Mouse (Mus musculus): Measurements from ENCODE around the gene Kng1. TPM values are rescaled to one million over a fixed set of nuclear protein-coding genes. Genes with fewer than 3 reads are reported as not detected.
"Not testable (repeated sequence)": the region's sequence is repeated elsewhere in the genome, so short reads cannot be mapped to it uniquely, and the experiment has no call there.

Kng1 gene
- total RNA-seq, 4 experiments from 2014 or later, result not detected

DNA sequence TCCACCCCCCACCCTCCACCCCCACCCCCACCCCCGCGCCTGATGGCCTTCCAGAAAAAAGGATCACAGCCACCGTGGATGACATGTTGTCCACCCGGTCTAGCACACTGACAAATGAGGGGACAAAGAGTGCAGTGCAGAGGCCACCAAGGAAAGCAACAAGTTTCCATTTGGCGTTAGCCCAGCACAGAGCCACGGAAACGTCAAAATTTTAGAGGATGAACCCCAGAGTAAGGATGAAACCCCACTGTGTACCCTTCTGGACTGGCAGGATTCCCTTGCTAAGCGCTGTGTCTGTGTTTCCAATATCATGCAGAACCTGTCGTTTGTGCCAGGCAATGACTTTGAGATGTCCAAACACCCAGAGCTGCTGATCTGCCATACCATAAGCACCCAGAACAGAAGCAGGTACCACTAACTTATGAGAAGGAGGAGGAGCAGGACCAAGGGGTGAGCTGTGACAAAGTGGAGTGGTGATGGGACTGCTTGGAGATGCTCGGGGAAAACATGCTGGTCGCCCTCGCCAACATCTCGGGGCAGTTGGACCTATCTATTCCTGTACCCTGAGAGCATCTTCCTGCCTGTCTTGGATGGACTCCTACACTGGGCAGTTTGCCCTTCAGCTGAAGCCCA, 35.8 kb downstream of the Kng1 start:
- no peak for DNase-seq (ENCODE audit: low spot score)

DNA sequence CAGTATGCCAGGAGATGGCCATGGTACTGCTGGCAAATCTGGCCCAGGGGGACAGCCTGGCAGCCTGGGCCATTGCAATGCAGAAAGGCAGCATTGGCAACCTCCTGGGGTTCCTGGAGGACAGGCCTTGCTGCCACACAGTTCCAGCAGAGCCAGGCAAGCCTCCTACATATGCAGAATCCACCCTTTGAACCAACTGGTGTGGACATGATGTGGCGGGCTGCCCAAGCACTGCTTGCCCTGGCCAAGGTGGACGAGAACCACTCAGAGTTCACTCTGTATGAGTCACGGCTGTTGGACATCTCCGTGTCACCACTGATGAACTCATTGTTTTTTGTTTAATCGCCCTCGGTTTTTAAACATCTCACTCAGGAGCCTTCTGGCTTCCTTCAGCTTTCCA, 36.5 kb downstream of the Kng1 start:
- no peak for DNase-seq (ENCODE audit: low spot score)

DNA sequence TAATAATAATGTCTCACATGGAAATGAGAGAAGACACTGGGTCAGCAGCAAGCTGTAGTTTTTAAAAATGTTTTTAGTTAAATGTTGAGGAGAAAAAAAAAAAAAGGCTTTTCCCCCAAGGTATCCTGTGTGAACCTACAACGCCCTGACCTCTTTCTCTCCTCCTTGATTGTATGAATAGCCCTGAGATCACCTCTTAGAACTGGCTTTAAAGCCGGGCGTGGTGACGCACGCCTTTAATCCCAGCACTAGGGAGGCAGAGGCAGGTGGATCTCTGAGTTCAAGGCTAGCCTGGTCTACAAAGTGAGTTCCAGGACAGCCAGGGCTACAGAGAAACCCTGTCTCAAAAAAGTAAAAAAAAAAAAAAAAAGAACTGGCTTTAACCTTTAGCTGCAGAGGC, 37.9 kb downstream of the Kng1 start:
- DNase-seq (ENCODE audit: low spot score), result not testable (repeated sequence)

DNA sequence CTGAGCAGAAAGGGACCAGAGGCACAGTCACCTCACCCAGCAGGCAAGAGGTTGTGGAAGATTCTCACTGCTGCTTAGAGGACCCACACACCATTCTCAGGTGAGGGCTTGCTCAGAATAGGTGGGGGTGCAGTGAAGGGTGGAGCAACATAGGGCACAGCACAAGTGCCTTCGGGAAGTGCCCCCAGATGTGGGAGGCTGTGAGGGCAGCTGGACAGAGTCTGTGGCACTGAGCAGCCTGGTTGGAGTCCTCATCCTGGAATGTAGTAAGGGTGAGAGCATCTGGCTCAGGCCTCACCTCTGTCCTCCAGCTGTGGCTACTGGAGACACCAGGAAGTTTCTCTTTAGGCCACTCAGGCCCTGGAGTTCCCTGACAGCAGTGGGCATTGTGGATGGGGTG, 39.2 kb downstream of the Kng1 start:
- not testable (repeated sequence) for DNase-seq (ENCODE audit: low spot score)

DNA sequence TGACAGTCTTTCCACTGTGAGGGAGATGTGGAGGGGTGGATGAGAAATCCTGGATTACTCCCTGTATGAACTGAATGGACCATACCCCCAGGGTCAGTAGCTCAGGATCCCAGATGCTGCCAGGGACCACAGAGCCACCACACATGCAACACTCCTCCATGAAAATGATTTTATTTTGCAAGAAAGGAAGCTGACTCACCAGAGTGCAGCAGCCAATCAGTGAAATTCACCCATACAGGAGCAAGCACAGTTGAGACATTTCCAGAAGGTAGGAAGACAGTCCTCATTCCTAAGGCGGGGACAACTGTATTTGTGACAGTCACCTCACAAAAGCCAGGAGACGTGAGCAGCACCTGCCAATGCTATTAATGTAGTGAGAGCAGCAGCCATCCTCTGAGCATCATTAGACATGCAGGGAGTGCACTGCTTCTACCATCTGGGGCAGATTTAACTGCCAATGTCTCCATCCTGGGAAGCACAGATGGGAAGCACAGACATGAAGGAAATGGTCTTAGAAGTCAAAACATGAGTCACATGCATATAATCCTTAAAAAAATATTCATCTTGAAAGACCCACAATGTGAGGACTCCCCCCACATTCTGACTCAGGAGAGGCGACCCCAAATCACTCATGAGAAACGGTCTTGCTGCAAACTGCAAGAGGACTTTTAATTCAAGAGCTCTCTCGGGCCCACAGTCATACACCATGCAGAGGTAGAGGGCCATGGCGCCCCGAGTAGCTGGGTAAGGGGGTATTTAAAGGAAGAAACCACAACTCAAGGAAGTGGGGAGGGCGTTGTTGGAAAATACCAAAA, 39.8 kb downstream of the Kng1 start:
- DNase-seq (ENCODE audit: low spot score), result not testable (repeated sequence)

DNA sequence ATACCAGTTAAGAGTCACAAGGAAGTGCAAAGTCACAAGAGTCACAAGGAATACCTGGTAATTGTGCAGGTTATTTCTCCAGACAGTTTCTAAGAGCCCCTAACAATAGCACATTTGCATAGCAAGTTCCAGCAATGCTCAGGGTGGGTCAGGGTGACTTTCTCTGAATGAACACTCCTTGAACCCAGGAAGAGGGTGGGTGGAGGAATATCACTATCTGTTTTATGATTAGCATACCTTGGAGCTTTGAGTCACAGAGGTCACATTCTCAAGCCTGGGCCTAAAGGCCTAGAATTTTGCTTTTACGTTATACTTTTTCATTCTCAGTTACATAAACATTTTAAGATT, 40.4 kb downstream of the Kng1 start:
- not testable (repeated sequence) for DNase-seq (ENCODE audit: low spot score)

DNA sequence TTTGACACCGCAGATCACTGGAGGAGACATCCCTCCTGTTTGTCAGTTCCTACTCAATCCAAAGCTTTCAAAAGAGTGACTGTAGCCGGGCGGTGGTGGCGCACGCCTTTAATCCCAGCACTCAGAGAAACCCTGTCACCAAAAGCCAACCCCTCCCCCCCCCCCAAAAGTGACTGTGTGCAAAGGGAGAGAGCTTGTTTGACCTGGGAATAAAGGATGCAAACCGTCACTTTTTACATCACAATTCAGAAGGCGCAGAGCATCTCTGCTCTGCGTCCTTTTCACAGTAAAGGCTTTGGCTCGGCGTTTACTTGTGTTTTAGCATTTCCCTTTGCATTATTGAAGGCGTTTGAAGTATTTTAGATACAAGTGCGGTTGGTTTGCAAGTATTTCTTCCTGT, 42.0 kb downstream of the Kng1 start:
- DNase-seq (ENCODE audit: low spot score), result no peak

DNA sequence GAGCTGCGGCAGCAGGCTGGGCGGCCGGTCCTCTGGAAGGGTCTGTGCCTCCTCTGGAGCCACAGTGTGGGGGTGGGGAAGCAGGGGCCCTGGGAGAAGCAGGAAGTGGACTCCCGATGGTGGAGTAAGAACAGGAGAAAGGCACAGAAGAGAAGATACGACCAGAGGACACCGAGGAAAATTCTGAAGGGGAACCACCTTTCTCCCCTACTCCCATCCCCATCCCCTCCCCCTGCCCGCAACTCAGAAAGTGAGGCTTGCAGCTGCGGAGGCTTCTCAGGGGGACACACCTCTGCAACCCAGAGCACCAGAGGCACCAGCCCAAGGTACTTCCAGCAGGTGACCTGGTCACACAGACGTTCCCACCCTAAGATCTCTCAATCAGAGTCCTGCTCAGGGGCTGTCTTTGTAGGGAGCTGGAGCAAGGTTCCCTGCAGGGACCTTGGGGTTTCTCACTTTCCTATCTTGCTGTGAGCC, 42.5 kb downstream of the Kng1 start:
- no peak for DNase-seq (ENCODE audit: low spot score)

DNA sequence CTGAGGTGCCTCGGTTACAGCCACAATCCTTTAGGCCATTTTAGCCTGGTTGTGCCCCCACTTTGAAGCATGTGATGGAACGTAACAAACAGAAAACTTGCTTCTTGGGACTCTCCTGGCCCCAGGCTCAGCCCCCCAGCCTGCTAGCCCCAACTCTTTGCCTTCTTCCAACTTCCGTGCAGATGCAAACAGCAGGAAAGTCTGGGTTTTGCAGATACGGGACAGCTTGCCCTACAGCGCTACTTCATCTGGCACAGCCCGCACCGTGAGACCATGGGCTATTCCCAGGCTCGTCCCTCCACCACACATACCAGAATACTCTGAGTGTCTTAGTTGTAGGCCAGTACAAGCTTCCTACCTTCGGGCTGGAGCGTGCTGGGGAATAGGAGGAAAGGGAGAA, 42.9 kb downstream of the Kng1 start:
- DNase-seq (ENCODE audit: low spot score), result no peak

DNA sequence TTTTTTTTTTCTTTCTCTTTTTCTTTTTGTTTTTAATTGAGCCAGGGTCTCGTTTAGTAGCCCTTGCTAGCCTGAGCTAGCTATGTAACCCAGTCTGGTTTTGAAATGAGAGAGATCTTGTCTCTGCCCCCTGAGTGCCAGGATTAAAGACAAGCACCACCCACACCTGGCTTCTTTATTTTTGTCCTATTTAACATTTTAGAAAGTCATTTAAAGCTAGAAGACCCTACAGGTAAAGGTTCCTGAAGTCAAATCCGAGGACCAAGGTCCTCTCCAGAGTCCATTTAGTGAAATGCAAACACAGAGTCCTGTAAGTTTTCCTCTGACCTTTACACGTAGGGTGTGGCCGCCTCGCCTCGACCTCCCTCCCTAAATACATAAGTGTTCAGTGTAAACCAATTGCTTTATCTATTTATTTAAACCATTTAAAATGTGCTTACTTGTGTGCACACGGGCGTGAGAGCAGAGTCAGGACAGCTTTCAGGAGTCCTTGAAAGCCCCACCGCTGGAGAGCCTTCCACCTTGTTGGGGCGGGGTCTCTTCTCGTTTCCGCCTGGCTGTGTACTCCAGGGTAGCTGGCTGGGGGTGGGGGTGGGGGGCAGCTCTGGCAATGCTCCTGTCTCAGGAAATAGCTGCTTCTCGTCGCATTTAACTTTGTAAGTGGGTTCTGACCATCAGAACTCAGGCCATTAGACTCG, 44.8 kb downstream of the Kng1 start:
- DNase-seq (ENCODE audit: low spot score), result no peak

DNA sequence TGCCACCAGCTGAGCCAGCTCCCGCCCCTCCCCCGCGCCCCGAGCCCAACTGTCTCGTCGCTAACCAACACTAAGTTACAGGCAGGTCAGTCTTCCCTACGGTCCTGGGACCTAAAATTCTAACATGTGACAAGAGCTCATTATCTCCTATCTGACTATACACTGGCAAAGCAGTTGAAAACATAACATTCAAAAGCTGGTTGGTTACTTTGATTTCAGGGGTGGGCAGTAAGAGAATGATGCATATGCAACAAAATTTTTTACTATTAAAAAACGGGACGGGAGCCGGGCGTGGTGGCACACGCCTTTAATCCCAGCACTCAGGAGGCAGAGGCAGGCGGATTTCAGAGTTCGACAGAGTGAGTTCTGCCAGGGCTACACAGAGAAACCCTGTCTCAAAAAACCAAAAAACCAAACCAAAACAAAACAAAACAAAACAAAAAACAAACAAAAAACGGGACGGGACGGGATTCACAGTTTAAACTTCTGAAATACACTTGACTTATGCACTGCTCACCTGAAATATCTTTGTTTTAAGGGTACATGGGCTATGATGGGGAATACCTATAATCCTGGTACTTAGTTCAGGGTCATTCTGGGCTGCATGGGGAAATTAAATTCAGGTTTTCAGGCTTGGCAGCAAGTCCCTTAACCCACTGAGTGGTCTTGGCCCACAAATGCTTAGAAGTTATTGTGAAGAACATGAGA, 45.5 kb downstream of the Kng1 start:
- no peak for DNase-seq (ENCODE audit: low spot score)

DNA sequence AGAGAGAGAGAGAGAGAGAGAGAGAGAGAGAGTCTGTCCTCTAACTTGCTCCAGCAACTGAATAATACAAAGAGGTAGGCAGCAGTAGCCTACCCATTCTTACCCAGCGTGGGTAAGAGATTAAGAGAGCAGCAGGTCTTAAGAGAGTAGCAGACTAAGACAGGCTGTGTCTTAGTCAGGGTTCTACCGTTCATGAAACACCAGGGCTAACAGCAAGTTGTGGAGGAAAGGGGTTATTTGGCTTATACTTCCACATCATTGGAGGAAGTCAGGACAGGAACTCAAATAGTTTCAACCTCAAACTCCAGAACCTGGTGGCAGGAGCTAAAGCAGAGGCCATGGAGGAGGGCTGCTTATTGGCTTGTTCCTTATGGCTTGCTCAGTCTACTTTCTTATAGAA, 46.2 kb downstream of the Kng1 start:
- no peak for DNase-seq (ENCODE audit: low spot score)

DNA sequence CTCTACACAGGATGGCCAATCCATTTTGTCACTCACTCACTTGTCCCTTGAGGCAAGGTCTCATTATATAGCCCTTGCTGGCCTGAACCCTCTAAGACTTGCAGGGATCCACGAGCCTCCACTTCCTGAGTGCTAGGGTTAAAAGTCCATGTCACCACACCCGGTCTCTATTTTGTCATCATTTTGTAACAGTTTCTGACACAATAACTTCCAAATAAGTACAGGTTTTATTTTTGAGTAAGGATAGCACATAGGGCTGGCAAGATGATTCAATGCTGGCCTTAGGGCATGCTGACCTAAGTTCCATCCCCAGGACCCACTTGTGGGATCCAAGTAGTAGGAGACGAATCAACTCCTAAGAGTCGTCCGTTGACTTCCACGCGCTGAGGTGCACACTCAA, 48.5 kb downstream of the Kng1 start:
- DNase-seq (ENCODE audit: low spot score), result no peak

DNA sequence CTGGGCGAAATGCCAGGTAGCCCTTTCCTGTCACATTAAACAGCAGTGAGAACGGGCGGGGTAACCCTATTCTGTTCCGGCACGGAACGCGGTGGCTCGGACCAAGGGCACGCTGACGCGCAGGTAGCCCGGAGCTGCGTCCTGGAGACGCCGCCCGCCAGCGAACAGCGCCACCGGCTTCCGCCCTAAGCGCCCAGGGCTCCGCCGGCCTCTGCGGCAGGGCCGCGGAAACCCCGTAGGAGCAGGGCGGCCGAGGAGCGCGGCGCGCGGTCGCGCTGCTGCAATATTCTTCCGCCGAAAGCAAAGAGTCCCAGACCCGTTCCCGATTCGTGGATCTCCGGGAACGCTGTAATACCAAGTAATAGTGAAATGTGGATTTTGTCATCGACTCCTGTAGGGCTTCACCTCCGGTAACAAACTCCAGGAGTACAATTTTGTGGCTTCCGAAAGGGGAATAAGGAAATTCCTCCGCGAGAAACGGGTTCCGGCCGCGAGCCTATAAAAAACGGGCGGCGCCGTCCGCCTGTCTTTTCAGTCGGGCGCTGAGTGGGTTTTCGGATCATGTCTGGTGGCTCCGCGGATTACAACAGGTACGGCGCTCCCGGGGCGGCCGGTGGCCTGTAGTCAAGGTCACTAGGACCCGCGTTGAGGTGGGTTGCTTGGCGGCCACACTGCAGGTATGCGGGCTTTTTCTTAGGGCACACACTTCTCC, 49.7 kb downstream of the Kng1 start, which contains the start of gene Eif4a2:
Eif4a2 (plus strand) TSS at position 214 of the 712 bp plus-strand sequence.
- peak; percentile 89 for DNase-seq (ENCODE audit: low spot score)

DNA sequence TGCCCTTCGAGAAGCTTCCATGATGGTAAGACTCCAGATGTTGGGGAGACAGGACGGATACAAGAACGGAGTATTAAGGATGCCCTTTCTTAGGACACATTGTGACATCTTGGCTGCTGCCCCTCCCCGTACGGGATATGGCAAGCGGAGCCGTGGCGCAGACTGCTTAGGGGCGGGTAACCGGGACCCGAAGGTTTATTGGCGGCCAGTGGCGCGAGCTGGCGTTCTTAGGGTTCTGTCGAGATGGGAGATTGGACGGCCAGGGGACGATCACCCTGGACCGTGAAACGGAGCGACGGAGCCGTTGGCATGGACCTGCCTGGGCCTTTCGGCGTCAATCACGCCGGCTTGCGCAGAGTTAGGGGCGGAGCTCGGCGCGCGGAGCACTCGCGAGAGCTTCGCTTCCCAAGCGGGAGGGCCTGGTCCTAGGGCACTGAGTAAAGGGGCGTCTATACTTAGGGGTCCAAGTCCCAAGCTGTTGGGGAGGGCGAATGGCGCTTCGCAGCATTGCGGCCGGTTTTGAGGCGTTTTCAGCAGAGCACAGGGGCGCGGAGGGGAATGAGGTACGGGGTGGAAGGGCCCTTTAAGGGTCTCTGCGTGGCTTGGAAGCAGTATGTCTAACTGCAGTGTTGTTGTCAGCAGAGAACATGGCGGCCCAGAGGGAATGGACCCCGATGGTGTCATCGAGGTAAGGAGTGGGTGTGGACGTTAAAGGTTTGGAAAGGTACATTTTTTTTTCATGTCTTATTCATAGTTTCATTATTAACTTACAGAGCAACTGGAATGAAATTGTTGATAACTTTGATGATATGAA, 50.5 kb downstream of the Kng1 start:
- peak; percentile 79 for DNase-seq (ENCODE audit: low spot score)

DNA sequence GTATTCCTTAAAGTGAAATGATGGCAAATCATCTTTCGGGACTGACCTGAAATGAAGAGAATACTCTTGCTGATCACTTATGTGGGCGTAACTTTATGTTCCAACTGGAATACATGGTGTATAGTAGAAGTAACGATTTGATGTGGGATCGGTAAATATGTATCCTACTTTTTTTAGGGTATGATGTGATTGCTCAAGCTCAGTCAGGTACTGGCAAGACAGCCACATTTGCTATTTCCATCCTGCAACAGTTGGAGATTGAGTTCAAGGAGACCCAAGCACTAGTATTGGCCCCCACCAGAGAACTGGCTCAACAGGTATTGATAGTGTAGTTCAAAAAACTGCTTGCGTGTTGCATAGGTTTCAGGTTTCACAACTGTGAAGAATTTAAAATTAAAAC, 51.3 kb downstream of the Kng1 start:
- DNase-seq (ENCODE audit: low spot score), result no peak

DNA sequence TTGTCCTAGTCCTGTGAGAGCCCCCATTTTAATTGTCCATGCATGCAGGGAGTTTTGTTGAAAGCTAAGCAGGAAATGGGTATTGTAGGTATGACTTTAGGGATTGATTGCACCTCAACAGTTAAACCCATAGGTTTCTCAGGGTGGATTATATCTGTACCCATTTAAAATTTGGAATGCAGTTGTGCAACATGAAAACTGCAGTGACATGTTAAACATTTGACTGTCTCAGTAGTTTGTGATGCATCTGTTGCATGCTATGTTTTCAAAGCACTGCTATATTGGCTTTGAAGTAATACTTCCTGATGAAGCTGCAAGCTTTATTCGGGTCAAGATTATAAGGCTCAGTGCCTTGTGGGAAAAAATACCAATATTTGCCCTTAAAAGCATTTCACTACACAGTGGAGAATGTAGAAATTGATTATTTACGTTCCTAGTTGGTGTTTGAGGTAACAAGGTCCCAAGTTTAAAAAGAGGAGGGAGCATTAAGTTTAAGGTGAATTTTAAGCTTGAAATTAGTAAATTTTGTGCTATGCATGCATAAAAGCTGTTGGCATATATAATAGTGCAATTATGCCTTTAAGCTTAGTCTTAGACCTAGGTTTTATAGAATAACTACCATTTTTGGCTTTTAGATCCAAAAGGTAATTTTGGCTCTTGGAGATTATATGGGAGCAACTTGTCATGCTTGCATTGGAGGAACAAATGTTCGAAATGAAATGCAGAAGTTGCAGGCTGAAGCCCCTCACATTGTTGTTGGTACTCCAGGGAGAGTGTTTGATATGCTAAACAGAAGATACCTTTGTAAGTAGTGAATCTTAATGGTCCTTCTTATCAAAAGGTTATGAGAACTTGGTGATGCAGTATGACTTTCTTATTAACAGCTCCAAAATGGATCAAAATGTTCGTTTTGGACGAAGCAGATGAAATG, 52.0 kb downstream of the Kng1 start:
- no peak for DNase-seq (ENCODE audit: low spot score)

DNA sequence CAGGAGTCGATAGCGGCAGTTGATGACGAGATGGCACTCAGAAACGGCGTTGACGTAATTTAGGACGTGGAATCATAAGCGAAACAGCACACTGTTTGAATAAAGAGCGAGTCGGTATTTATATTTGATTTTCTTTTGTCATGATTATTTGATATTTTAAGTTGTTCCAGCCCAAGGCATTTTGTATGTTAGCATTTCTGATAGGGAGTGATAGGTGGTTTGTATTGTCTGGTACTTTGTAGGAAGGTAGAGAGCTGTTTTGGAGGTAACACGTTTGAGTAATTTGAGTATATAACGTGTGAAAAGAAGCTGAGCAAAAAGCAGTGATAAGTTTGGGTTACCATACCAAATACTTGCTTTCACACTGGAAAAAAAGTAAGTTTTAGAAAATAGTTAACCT, 54.7 kb downstream of the Kng1 start:
- DNase-seq (ENCODE audit: low spot score), result no peak

DNA sequence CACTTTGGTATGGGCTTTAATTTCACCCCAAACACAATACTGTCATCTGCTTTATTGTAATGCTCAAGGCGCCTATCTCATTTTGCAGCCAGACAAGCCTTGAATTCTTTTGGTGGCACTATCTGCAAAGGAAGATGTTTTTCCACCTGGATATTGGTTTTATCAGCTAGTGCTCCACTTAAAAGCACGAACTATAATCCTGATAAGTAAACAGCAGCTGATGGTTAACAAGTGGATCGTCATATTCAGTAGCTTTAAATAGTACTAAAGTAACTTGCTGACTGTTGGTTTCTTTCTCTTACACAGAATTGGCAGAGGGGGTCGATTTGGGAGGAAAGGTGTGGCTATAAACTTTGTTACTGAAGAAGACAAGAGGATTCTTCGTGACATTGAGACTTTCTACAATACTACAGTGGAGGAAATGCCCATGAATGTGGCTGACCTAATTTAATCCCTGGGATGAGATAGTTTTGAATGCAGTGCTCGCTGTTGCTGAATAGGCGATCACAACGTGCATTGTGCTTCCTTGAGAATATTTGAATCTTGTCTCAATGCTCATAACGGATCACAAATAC, 55.3 kb downstream of the Kng1 start:
- DNase-seq (ENCODE audit: low spot score), result no peak

Data from heart, adult 8-10 months (tissue).